Mouse (Mus musculus) heart, postnatal 0 days (tissue): ENCODE measurements around the gene Pik3c2g.

Source experiments
- CTCF ChIP-seq: IDR thresholded peaks from 2 replicates; pipeline ENCODE4 v1.5.1; 2016; ENCODE audit warnings: antibody characterized with exemption, control low read depth, low read depth
- EP300 ChIP-seq: IDR thresholded peaks from 2 replicates; pipeline ENCODE4 v1.6.1; 2016; ENCODE audit warnings: antibody characterized with exemption, low read depth

- TF ChIP-seq EP300 (no peak), CTCF (no peak)
These were observed 12.2 kb downstream of the Pik3c2g start for GRCm38 (mm10) chr6:139599216-139599615.
